Mouse (Mus musculus) liver, postnatal 0 days (tissue): ENCODE data around the gene Rgs9bp.
A peak's percentile ranks its signal among the peaks of the same experiment; 100 is the strongest.

Experiments used
- CTCF ChIP-seq: sonication (generic); IDR thresholded peaks from 2 replicates; pipeline ENCODE4 v1.5.1; 2016; ENCODE audit warnings: antibody characterized with exemption, low read depth
- EP300 ChIP-seq: IDR thresholded peaks from 2 replicates; pipeline ENCODE4 v1.6.1; 2016; ENCODE audit warnings: antibody characterized with exemption, low read depth, mild to moderate bottlenecking

GRCm38 (mm10) chr7:35557577-35557976 is 27.8 kb downstream of the Rgs9bp start:
- peak; percentile 64; the same call in 1 of the 2 replicates for TF ChIP-seq EP300
- no peak for TF ChIP-seq CTCF
